Mouse (Mus musculus): Measurements from ENCODE around the gene Nectin2. TPM values are rescaled to one million over a fixed set of nuclear protein-coding genes. Genes with fewer than 3 reads are reported as not detected.

Gene Nectin2
- polyA plus RNA-seq, 1 experiment, result 11.4 TPM

GRCm38 (mm10) chr7:19722754-19723195 lies 27.5 kb downstream of the Nectin2 start:
- TF ChIP-seq CTCF (IDR thresholded peaks at IDR 0.05; ENCODE audit: borderline replicate concordance, control insufficient read depth, extremely low read depth, insufficient read depth, low read length, poor library complexity), result no peak
- TF ChIP-seq POLR2A (IDR thresholded peaks at IDR 0.05; ENCODE audit: control insufficient read depth, extremely low read depth, insufficient read depth, low read length, poor library complexity), result no peak
- Histone ChIP-seq H3K27ac (ENCODE audit: control insufficient read depth, insufficient read depth, low read length) (no peak overlapping the region), H3K4me3 (ENCODE audit: control insufficient read depth, insufficient read depth, low read length) (no peak overlapping the region), H3K27me3 (ENCODE audit: control insufficient read depth, insufficient read depth, low read length) (no peaks in the 10 kb centered on the region), H3K4me1 (replicated peaks; ENCODE audit: control insufficient read depth, insufficient read depth, low read length) (no peaks in the 10 kb centered on the region), H3K36me3 (ENCODE audit: control insufficient read depth, insufficient read depth, low read length) (no peaks in the 10 kb centered on the region)
- 71% methylated on average over 6 of the region's 6 CpGs for WGBS
- no peak for DNase-seq

DNA sequence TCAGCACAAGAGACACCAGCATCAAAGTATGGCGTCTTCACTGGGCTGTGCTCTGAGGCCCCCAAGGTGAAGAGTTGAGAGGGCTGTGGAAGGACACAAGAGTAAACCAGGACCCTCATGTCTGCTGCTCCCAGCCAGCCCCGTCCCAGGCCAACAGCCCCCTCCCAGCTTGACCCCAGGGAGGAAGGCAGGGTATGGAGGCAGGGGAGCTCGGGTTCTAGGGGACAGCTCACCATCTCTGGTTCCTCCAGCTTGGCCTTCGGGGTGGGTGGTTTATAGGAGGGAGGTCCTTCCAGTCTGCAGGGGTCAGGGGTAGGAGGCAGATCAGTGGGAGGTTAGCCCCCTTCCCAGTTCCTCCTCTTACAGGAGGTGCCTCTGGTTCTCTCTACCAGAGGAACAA lies 31.1 kb downstream of the Nectin2 start:
- H3K36me3 ChIP-seq (ENCODE audit: control insufficient read depth, insufficient read depth, low read length), result no peaks in the 10 kb centered on the region
- WGBS, result 90% methylated on average over 4 of the region's 4 CpGs

DNA sequence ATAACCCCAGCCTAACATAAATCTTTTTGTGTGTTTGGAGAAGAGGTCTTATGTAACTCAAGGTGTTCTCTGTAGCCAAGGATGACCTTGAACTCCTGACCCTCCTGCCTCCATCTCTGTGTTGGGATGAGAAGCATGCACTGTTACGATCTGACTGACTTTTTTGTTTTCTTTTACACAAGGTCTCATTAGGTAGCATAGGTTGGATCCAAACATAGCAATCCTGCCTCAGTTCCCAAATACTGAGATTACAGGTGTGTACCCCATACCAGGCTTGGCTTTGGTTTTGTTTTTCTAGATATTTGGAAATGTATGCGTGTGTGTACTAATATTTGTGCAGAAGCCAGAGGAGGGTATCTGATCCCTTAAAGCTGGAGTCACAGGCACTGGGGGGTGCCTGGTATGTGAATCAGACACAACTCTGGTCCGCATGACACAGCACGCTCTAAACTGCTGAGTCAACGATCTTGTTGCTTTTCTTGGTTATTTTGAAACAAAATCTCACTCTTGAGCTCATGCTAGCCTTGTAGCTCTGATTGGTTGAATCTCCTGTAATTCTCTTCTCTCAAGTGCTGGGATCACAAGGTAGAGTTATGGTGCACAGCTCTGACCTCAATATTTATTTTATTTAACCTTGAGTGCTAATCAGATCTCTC lies 31.9 kb downstream of the Nectin2 start:
- no peak for TF ChIP-seq CTCF (IDR thresholded peaks at IDR 0.05; ENCODE audit: borderline replicate concordance, control insufficient read depth, extremely low read depth, insufficient read depth, low read length, poor library complexity)
- no peak for TF ChIP-seq POLR2A (IDR thresholded peaks at IDR 0.05; ENCODE audit: control insufficient read depth, extremely low read depth, insufficient read depth, low read length, poor library complexity)
- WGBS, result 94% methylated on average over 5 of the region's 5 CpGs
- no peak overlapping the region for H3K27ac ChIP-seq (ENCODE audit: control insufficient read depth, insufficient read depth, low read length)
- no peak for DNase-seq
- H3K27me3 ChIP-seq (ENCODE audit: control insufficient read depth, insufficient read depth, low read length), result no peaks in the 10 kb centered on the region
- no peak overlapping the region for H3K4me3 ChIP-seq (ENCODE audit: control insufficient read depth, insufficient read depth, low read length)
- H3K36me3 ChIP-seq (ENCODE audit: control insufficient read depth, insufficient read depth, low read length), result no peaks in the 10 kb centered on the region
- peaks cover 4% of the 10 kb centered on the region for H3K4me1 ChIP-seq (replicated peaks; ENCODE audit: control insufficient read depth, insufficient read depth, low read length)

More for the DNA sequence above, 31.1 kb downstream of the Nectin2 start:
- Histone ChIP-seq H3K4me1 (replicated peaks; ENCODE audit: control insufficient read depth, insufficient read depth, low read length) (peaks cover 4% of the 10 kb centered on the region), H3K27ac (ENCODE audit: control insufficient read depth, insufficient read depth, low read length) (no peak overlapping the region), H3K27me3 (ENCODE audit: control insufficient read depth, insufficient read depth, low read length) (no peaks in the 10 kb centered on the region), H3K4me3 (ENCODE audit: control insufficient read depth, insufficient read depth, low read length) (no peak overlapping the region)
- TF ChIP-seq CTCF (IDR thresholded peaks at IDR 0.05; ENCODE audit: borderline replicate concordance, control insufficient read depth, extremely low read depth, insufficient read depth, low read length, poor library complexity) (no peak), POLR2A (IDR thresholded peaks at IDR 0.05; ENCODE audit: control insufficient read depth, extremely low read depth, insufficient read depth, low read length, poor library complexity) (no peak)
- no peak for DNase-seq

- no peaks in the 10 kb centered on the region for H3K36me3 ChIP-seq (ENCODE audit: control insufficient read depth, insufficient read depth, low read length)
- no peak for TF ChIP-seq CTCF (IDR thresholded peaks at IDR 0.05; ENCODE audit: borderline replicate concordance, control insufficient read depth, extremely low read depth, insufficient read depth, low read length, poor library complexity)
- no peak for TF ChIP-seq POLR2A (IDR thresholded peaks at IDR 0.05; ENCODE audit: control insufficient read depth, extremely low read depth, insufficient read depth, low read length, poor library complexity)
- H3K27me3 ChIP-seq (ENCODE audit: control insufficient read depth, insufficient read depth, low read length), result no peaks in the 10 kb centered on the region
- no peak for DNase-seq
- 79% methylated on average over 4 of the region's 4 CpGs for WGBS
- peaks cover 4% of the 10 kb centered on the region for H3K4me1 ChIP-seq (replicated peaks; ENCODE audit: control insufficient read depth, insufficient read depth, low read length)
- H3K27ac ChIP-seq (ENCODE audit: control insufficient read depth, insufficient read depth, low read length), result no peak overlapping the region
- H3K4me3 ChIP-seq (ENCODE audit: control insufficient read depth, insufficient read depth, low read length), result no peak overlapping the region
Observed at GRCm38 (mm10) chr7:19717346-19717745, 32.9 kb downstream of the Nectin2 start.

DNA sequence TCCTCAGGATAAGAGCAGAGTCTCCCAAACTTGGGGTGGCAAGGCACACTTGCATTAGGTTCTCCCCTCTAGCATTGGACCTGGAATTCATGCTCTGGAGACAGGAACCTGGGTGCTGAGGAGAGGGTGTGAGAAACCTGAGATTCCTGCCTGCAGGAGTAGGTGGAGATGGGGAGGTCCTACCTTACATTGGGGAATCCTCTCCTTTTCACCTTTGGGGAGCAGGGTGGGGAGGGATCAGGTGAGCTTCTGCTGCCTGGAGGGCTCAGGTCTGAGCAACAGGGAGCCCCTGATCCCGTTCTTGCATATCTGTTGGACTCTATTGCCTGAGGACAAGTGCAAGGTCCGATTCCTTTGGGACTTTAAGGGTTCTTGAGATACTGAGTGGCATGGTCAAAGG lies 33.5 kb downstream of the Nectin2 start:
- WGBS, result 95% methylated on average over 2 of the region's 2 CpGs
- Histone ChIP-seq H3K27me3 (ENCODE audit: control insufficient read depth, insufficient read depth, low read length) (no peaks in the 10 kb centered on the region), H3K36me3 (ENCODE audit: control insufficient read depth, insufficient read depth, low read length) (no peaks in the 10 kb centered on the region; the same call in 1 of the 2 replicates), H3K27ac (ENCODE audit: control insufficient read depth, insufficient read depth, low read length) (no peak overlapping the region), H3K4me3 (ENCODE audit: control insufficient read depth, insufficient read depth, low read length) (no peak overlapping the region), H3K4me1 (replicated peaks; ENCODE audit: control insufficient read depth, insufficient read depth, low read length) (peaks cover 4% of the 10 kb centered on the region)
- no peak for DNase-seq
- TF ChIP-seq POLR2A (IDR thresholded peaks at IDR 0.05; ENCODE audit: control insufficient read depth, extremely low read depth, insufficient read depth, low read length, poor library complexity), result no peak
- no peak for TF ChIP-seq CTCF (IDR thresholded peaks at IDR 0.05; ENCODE audit: borderline replicate concordance, control insufficient read depth, extremely low read depth, insufficient read depth, low read length, poor library complexity)

DNA sequence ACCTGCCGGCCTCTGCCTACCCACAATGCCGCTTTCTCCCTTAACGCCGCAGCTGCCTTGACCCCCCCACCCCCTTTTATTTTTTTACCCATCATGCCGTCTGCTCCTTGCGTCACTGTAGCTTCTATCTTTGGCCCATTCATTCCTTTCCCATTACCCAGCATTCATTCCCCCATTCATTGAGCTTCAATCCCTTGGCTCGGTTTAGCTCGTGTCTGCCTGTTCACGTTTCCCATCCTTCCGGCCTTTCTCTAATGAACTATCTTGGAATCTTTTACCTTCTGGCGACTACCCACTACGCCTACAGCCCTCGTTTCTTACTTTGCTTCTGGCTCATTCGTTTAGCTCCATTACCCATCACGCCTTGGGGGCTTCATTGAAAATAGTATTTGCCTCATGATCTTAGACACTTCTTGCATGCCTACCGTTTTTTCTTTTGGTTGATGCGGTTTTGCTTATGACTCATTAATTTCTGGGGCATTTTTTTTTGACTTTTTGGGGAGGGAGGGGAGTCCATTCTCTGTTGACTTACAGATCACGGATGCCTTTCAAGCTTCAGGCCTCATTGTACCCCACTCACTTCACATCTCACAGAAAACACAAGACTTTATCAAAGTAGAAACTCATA lies 34.1 kb downstream of the Nectin2 start:
- no peaks in the 10 kb centered on the region for H3K27me3 ChIP-seq (ENCODE audit: control insufficient read depth, insufficient read depth, low read length)
- H3K4me3 ChIP-seq (ENCODE audit: control insufficient read depth, insufficient read depth, low read length), result peak overlapping the region; percentile 56
- WGBS, result 2% methylated on average over 18 of the region's 18 CpGs
- TF ChIP-seq POLR2A (IDR thresholded peaks at IDR 0.05; ENCODE audit: control insufficient read depth, extremely low read depth, insufficient read depth, low read length, poor library complexity) (no peak), CTCF (IDR thresholded peaks at IDR 0.05; ENCODE audit: borderline replicate concordance, control insufficient read depth, extremely low read depth, insufficient read depth, low read length, poor library complexity) (no peak)
- DNase-seq, result no peak
- H3K36me3 ChIP-seq (ENCODE audit: control insufficient read depth, insufficient read depth, low read length), result peaks cover 4% of the 10 kb centered on the region; the same call in 1 of the 2 replicates
- H3K27ac ChIP-seq (ENCODE audit: control insufficient read depth, insufficient read depth, low read length), result peak overlapping the region; percentile 43; the same call in 1 of the 2 replicates
- peaks cover 4% of the 10 kb centered on the region for H3K4me1 ChIP-seq (replicated peaks; ENCODE audit: control insufficient read depth, insufficient read depth, low read length)
